Mouse (Mus musculus) kidney, adult 10 weeks (tissue): ENCODE results near the gene Gm15091. TPM values are rescaled to one million over a fixed set of nuclear protein-coding genes. Genes with fewer than 3 reads are reported as not detected.

Source experiments
- polyA plus RNA-seq: library from polyadenylated mRNA; stranded (reverse); fragments of 350-450 nt; fragmentation: Illumina TruSeq; extraction: RNeasy Lipid Tissue Mini Kit (QIAGEN cat#74804); gene quantifications from one replicate; pipeline ENCODE4 v1.2.3, GENCODE M21; 2014; ENCODE audit warnings: low read depth, low replicate concordance

Gm15091 gene
- not detected for polyA plus RNA-seq

GRCm38 (mm10) chrX:149941355-149941754, at the start of gene Gm15091:
TSS of gene Gm15091 (plus strand) at chrX:149941655.

Other genes with a start within 250 kb of the Gm15091 start
- not detected for gene Gm15097, start 157.2 kb upstream of the Gm15091 start, polyA plus RNA-seq